Mouse (Mus musculus) stomach, embryonic 14.5 days (tissue): ENCODE data around the gene Tmem80. TPM values are rescaled to one million over a fixed set of nuclear protein-coding genes. Genes with fewer than 3 reads are reported as not detected.

Experiments
- ATAC-seq: fragments of 200-750 bp; cut with Nextera tagmentation; 2 replicates; pipeline ENCODE4 v1.8.0; 2017; ENCODE audit warnings: low read depth, moderate TSS enrichment; ENCODE audit not compliant: insufficient number of reproducible peaks, insufficient read depth, low FRiP score
- H3K27ac ChIP-seq: fragments of 300-500 bp; sonication (generic); 2 replicates; pipeline ENCODE4 v1.5.1; 2014; ENCODE audit warnings: mild to moderate bottlenecking, low read length, moderate library complexity, mixed read lengths
- H3K27me3 ChIP-seq: fragments of 300-500 bp; sonication (generic); 2 replicates; pipeline ENCODE4 v1.6.1; 2014; ENCODE audit warnings: low read length, control low read depth, mixed read lengths; ENCODE audit not compliant: control insufficient read depth, insufficient read depth
- H3K36me3 ChIP-seq: fragments of 300-500 bp; sonication (generic); 2 replicates; pipeline ENCODE4 v1.6.1; 2014; ENCODE audit warnings: mild to moderate bottlenecking, control low read depth, low read length, moderate library complexity, mixed read lengths; ENCODE audit not compliant: control insufficient read depth, insufficient read depth
- H3K4me1 ChIP-seq: fragments of 300-500 bp; sonication (generic); 2 replicates; pipeline ENCODE4 v1.6.1; 2014; ENCODE audit warnings: low read length, control low read depth, mixed read lengths; ENCODE audit not compliant: control insufficient read depth, insufficient read depth
- H3K4me2 ChIP-seq: fragments of 300-500 bp; sonication (generic); replicated peaks from 2 replicates; pipeline ENCODE4 v1.6.1; 2014; ENCODE audit warnings: low read depth, low read length, control low read depth
- H3K4me3 ChIP-seq: fragments of 300-500 bp; sonication (generic); 2 replicates; pipeline ENCODE4 v1.5.1; 2014; ENCODE audit warnings: low read depth, low read length, control low read depth
- H3K9ac ChIP-seq: fragments of 300-500 bp; sonication (generic); replicated peaks from 2 replicates; pipeline ENCODE4 v1.6.1; 2014; ENCODE audit warnings: low read depth, mild to moderate bottlenecking, control low read depth, low read length, moderate library complexity, mixed read lengths
- H3K9me3 ChIP-seq: fragments of 300-500 bp; sonication (generic); 2 replicates; pipeline ENCODE4 v1.6.1; 2016; ENCODE audit warnings: low read depth, low read length, control low read depth; ENCODE audit not compliant: control insufficient read depth
- WGBS: fragments of 180-500 bp; shearing (Covaris S2); extraction: QIAGEN DNeasy Blood & Tissue Kit; methylation state at CpG from one replicate; pipeline ENCODE4 v1.1.7; 2014; 5-methylcytosine and 5-hydroxymethylcytosine counted together
- polyA plus RNA-seq: library from polyadenylated mRNA; unstranded; fragments of >200 nt; fragmentation: Nextera tagmentation; extraction: Ambion mirVana; gene quantifications from 2 replicates; pipeline ENCODE4 v1.2.1, GENCODE M21; 2014

Gene Tmem80
- polyA plus RNA-seq, 1 experiment from 2014 or later, result 32.4 TPM

- peak overlapping the region; percentile 44 for H3K4me2 ChIP-seq
- H3K36me3 ChIP-seq, result 0 out of 2 replicates have a peak, but pooled peaks cover 2% of the 10 kb centered on the region
- H3K9me3 ChIP-seq, result no peaks in the 10 kb centered on the region
- 0 out of 2 replicates have a peak overlapping the region, but pooled peaks have one; percentile 31 for H3K4me3 ChIP-seq
- WGBS, result 62% methylated on average over 7 of the region's 7 CpGs
- 0 out of 2 replicates have a peak, but pooled peaks cover 4% of the 10 kb centered on the region for H3K4me1 ChIP-seq
- no peak for ATAC-seq
- 0 out of 2 replicates have a peak overlapping the region, but pooled peaks have one; percentile 10 for H3K9ac ChIP-seq
- H3K27me3 ChIP-seq, result no peaks in the 10 kb centered on the region
- peak overlapping the region; percentile 77; the same call in 1 of the 2 replicates for H3K27ac ChIP-seq
Measured at GRCm38 (mm10) chr7:141340023-141340422, 12.5 kb downstream of the Tmem80 start.

DNA sequence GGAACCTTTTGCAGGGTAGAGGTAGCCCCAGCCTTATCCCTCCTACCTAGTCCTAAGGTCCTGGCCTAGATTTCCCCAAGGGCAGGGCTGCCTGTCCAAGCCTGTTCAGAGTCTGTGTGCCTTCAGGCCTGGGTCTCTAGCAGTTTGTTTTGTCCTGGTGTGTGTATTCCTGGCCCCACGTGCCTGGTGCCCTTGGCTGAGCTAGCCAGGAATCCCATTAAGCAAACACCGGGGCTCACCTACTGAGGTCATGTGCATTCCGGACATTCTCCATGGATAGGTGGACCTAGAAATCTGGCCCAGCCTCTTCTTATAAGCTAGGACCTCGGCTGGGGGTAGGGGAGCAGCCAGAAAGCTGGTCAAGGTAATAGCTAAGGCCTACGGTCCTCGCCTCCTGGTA lies 12.9 kb downstream of the Tmem80 start:
- Histone ChIP-seq H3K27ac (peak overlapping the region; percentile 77; the same call in 1 of the 2 replicates), H3K4me2 (peak overlapping the region; percentile 44), H3K9ac (0 out of 2 replicates have a peak overlapping the region, but pooled peaks have one; percentile 10), H3K27me3 (no peaks in the 10 kb centered on the region), H3K9me3 (no peaks in the 10 kb centered on the region), H3K4me1 (0 out of 2 replicates have a peak, but pooled peaks cover 4% of the 10 kb centered on the region), H3K4me3 (no peak overlapping the region), H3K36me3 (0 out of 2 replicates have a peak, but pooled peaks cover 2% of the 10 kb centered on the region)
- ATAC-seq, result peak; percentile 38; the same call in 1 of the 2 replicates
- 69% methylated on average over 6 of the region's 6 CpGs for WGBS

- Histone ChIP-seq H3K27me3 (no peaks in the 10 kb centered on the region), H3K9ac (no peak overlapping the region), H3K9me3 (no peaks in the 10 kb centered on the region), H3K4me1 (0 out of 2 replicates have a peak, but pooled peaks cover 4% of the 10 kb centered on the region), H3K4me3 (no peak overlapping the region), H3K36me3 (0 out of 2 replicates have a peak, but pooled peaks cover 2% of the 10 kb centered on the region), H3K27ac (no peak overlapping the region), H3K4me2 (no peak overlapping the region)
- WGBS, result 69% methylated on average over 10 of the region's 10 CpGs
- ATAC-seq, result no peak
Measured at GRCm38 (mm10) chr7:141341689-141342226, 14.2 kb downstream of the Tmem80 start.

DNA sequence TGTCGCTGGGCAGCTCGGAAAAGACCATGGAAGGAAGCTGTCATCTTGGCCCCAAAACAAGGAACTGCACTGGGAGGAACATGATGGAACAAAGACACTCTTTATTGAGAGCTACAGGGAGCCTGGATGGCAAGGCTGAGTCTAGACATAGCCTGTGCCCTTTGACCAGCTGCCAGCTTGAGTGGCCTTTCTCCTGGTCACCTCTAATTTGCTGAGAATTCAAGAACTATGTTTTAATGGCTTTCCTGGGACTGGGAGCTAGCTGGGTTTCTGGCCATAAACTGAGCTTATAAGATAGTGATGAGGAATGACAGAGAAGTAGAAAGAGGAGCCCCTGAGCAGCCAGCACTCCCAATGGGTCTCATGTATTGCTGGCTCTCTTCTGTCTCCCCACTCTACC lies 15.7 kb downstream of the Tmem80 start:
- Histone ChIP-seq H3K27ac (no peak overlapping the region), H3K27me3 (no peaks in the 10 kb centered on the region)
- WGBS, result 67% methylated on average over 2 of the region's 2 CpGs

DNA sequence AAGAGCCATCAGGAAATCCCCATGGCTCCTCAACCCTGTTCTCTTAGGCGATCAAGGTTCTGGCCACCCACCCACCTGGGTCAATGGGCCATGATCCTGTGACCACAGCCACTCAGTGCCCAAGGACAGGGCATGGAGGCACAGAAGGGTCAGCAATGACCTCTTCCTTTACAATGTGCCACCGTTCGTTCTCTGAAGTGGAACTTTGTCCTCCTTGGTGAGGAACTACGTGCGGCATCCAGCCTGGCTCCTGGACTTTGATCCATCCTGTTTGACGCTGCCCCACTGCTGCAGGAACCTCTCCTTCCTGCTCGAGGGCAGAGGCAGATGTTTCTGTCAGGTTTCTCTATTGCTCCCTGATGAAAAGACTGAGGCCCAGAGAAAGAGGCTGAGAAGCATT lies 16.2 kb downstream of the Tmem80 start:
- H3K9ac ChIP-seq, result no peak overlapping the region
- H3K4me1 ChIP-seq, result 0 out of 2 replicates have a peak, but pooled peaks cover 4% of the 10 kb centered on the region
- H3K4me3 ChIP-seq, result no peak overlapping the region
- H3K27me3 ChIP-seq, result no peaks in the 10 kb centered on the region
- no peak overlapping the region for H3K4me2 ChIP-seq
- 68% methylated on average over 7 of the region's 7 CpGs for whole genome bisulfite sequencing
- no peak overlapping the region for H3K27ac ChIP-seq
- ATAC-seq, result no peak
- H3K9me3 ChIP-seq, result no peaks in the 10 kb centered on the region
- H3K36me3 ChIP-seq, result 0 out of 2 replicates have a peak, but pooled peaks cover 2% of the 10 kb centered on the region

More for the DNA sequence above, 15.7 kb downstream of the Tmem80 start:
- Histone ChIP-seq H3K9me3 (no peaks in the 10 kb centered on the region), H3K9ac (no peak overlapping the region), H3K4me2 (no peak overlapping the region), H3K4me1 (0 out of 2 replicates have a peak, but pooled peaks cover 4% of the 10 kb centered on the region), H3K36me3 (0 out of 2 replicates have a peak, but pooled peaks cover 2% of the 10 kb centered on the region), H3K4me3 (no peak overlapping the region)
- no peak for ATAC-seq

- 0 out of 2 replicates have a peak, but pooled peaks cover 2% of the 10 kb centered on the region for H3K36me3 ChIP-seq
- H3K27me3 ChIP-seq, result no peaks in the 10 kb centered on the region
- no peaks in the 10 kb centered on the region for H3K9me3 ChIP-seq
- 89% methylated on average over 5 of the region's 5 CpGs for WGBS
- no peak overlapping the region for H3K4me2 ChIP-seq
- no peak for ATAC-seq
- no peak overlapping the region for H3K9ac ChIP-seq
- no peak overlapping the region for H3K27ac ChIP-seq
- 0 out of 2 replicates have a peak, but pooled peaks cover 4% of the 10 kb centered on the region for H3K4me1 ChIP-seq
- no peak overlapping the region for H3K4me3 ChIP-seq
Measured at GRCm38 (mm10) chr7:141344787-141345186, 17.2 kb downstream of the Tmem80 start.

GRCm38 (mm10) chr7:141351061-141351460 lies 23.5 kb downstream of the Tmem80 start:
- no peak overlapping the region for H3K4me2 ChIP-seq
- ATAC-seq, result peak; percentile 33; the same call in 1 of the 2 replicates
- H3K9ac ChIP-seq, result no peak overlapping the region
- H3K27ac ChIP-seq, result no peak overlapping the region
- 63% methylated on average over 6 of the region's 6 CpGs for WGBS
- no peaks in the 10 kb centered on the region for H3K36me3 ChIP-seq
- H3K9me3 ChIP-seq, result no peaks in the 10 kb centered on the region
- H3K27me3 ChIP-seq, result no peaks in the 10 kb centered on the region
- no peaks in the 10 kb centered on the region for H3K4me1 ChIP-seq
- H3K4me3 ChIP-seq, result no peak overlapping the region

GRCm38 (mm10) chr7:141355051-141355450 lies 27.5 kb downstream of the Tmem80 start:
- Histone ChIP-seq H3K4me2 (no peak overlapping the region), H3K4me3 (no peak overlapping the region), H3K9me3 (no peaks in the 10 kb centered on the region), H3K4me1 (no peaks in the 10 kb centered on the region), H3K27me3 (no peaks in the 10 kb centered on the region), H3K36me3 (no peaks in the 10 kb centered on the region), H3K27ac (no peak overlapping the region), H3K9ac (no peak overlapping the region)
- no peak for ATAC-seq
- WGBS, result 76% methylated on average over 8 of the region's 8 CpGs
